Mouse (Mus musculus): ENCODE measurements at regions not wholly inside any gene's neighbourhood (a gene's known extent, or its start where the extent isn't known, plus 50 kb on each side); places are given as distances from the start of the nearest gene placed in this dataset.

GRCm38 (mm10) chr13:83745961-83746360, 242.1 kb downstream of the Mef2c start:
- TF ChIP-seq POLR2A (IDR thresholded peaks at IDR 0.05; ENCODE audit: low read depth, low read length) (no peak), CTCF (conservative IDR thresholded peaks at IDR 0.05; ENCODE audit: insufficient read depth, insufficient read length, low read depth, low read length) (no peak)
